Mouse (Mus musculus) erythroblast, embryonic 14.5 days (primary cell): ENCODE data around the gene Tbx21. TPM values are rescaled to one million over a fixed set of nuclear protein-coding genes. Genes with fewer than 3 reads are reported as not detected.

Experiments
- H3K27me3 ChIP-seq: 2 replicates; pipeline ENCODE4 v1.6.1; 2012; ENCODE audit warnings: inconsistent platforms; ENCODE audit not compliant: control insufficient read depth
- H3K36me3 ChIP-seq: 2 replicates; pipeline ENCODE4 v1.6.1; 2012; ENCODE audit warnings: mild to moderate bottlenecking, inconsistent platforms; ENCODE audit not compliant: control insufficient read depth
- H3K4me1 ChIP-seq: 2 replicates; pipeline ENCODE4 v1.6.1; 2012; ENCODE audit warnings: inconsistent platforms; ENCODE audit not compliant: control insufficient read depth
- H3K4me3 ChIP-seq: replicated peaks from 2 replicates; pipeline ENCODE3; 2012; ENCODE audit warnings: moderate library complexity, mild to moderate bottlenecking, inconsistent platforms
- H3K9me3 ChIP-seq: 2 replicates; pipeline ENCODE4 v1.6.1; 2012; ENCODE audit warnings: low read length, inconsistent platforms, mixed read lengths; ENCODE audit not compliant: control insufficient read depth
- GATA1 ChIP-seq: IDR thresholded peaks from 2 replicates; pipeline ENCODE4 v1.6.1; 2012; ENCODE audit warnings: low read length, inconsistent platforms, mixed read lengths
- TAL1 ChIP-seq: IDR thresholded peaks from 3 replicates; pipeline ENCODE4 v1.6.1; 2012; ENCODE audit warnings: low read length, inconsistent platforms, mixed read lengths
- polyA plus RNA-seq: library from polyadenylated mRNA; stranded (reverse); fragments of >175 nt; gene quantifications from 2 replicates; pipeline ENCODE4 v1.2.3, GENCODE M21; 2012

The Tbx21 gene
- polyA plus RNA-seq, 1 experiment = not detected

GRCm38 (mm10) chr11:97124266-97125036 is 9.3 kb upstream of the Tbx21 start:
- peaks cover 12% of the 10 kb centered on the region for H3K4me1 ChIP-seq
- no peaks in the 10 kb centered on the region for H3K9me3 ChIP-seq
- TF ChIP-seq TAL1 = no peak
- no peak for TF ChIP-seq GATA1
- H3K4me3 ChIP-seq = no peak overlapping the region
- H3K36me3 ChIP-seq = no peaks in the 10 kb centered on the region
- peaks cover 35% of the 10 kb centered on the region for H3K27me3 ChIP-seq

DNA sequence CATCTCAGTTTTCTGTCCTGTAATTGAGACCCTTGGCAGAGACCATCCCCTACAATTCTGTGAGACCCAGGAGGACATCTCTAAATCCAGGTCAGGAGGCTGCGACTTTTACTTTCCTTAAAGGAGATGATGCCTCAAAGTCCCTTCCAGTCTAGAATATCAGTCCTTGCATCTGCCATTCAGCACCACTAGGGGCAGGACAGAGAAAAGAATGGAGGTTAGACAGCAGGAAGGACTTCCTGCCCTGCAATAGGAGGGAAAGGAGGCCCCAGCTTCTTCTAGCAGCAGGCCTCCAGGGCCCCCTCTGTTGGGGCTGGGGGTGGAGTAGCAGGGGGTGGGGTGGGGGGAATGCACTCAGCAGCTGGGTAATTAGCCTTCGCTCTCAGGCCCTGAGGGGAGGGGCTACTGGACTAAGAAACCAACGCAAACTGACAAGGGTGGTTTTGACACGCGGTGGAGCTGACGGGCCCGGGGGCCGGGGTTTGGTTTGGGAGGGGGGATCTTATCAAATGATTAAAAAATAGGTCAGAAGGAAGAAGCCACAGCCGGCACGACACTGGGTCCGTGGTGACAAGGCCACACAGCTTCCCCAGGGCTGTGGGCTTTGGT is 8.3 kb upstream of the Tbx21 start:
- no peak for TF ChIP-seq GATA1

DNA sequence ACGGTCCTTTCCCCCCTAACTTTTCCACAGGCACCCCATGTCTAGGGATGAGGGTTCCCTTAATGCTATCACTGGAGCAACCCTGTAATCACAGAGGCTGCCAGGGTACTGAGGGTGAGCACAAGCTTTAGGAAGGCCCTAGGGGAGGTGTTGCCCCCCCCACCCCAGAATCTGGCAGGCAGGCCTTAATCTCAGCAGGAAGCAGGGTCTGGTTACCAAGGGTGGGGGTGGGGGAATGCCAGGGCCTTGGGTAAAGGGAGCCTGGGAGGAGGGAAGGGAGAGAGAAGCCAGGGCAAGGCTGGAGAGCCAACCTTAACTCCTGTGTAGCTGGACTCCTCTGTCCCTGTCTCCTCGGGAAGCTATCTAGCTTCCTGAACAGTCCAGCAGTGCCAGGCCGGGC is 5.5 kb upstream of the Tbx21 start:
- Histone ChIP-seq H3K9me3 (no peaks in the 10 kb centered on the region), H3K4me3 (no peak overlapping the region), H3K27me3 (peaks cover 48% of the 10 kb centered on the region), H3K4me1 (no peaks in the 10 kb centered on the region), H3K36me3 (no peaks in the 10 kb centered on the region)
- TF ChIP-seq GATA1 = no peak
- no peak for TF ChIP-seq TAL1

More for the DNA sequence above, 8.3 kb upstream of the Tbx21 start:
- Histone ChIP-seq H3K27me3 (peaks cover 38% of the 10 kb centered on the region), H3K36me3 (no peaks in the 10 kb centered on the region), H3K4me3 (no peak overlapping the region), H3K4me1 (peaks cover 12% of the 10 kb centered on the region), H3K9me3 (no peaks in the 10 kb centered on the region)

DNA sequence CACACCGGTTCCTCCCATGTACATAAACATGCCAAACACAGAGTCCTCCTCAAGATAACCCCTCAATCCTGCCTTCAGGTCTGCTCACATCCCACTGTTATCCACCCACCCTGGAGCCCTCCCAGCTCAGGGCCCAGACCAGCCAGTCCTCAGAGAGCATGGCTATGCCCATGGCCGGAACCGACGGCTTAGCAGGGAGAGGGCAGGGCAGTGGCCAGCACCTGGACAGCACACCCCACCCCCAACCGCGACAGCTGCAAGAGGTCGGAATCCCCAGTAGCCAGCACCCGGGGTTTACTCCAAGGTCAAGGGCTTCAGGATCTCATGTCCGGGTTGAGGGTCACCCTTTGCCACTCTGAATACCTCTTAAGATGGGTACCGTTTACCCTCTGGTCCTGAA is 5.1 kb upstream of the Tbx21 start:
- Histone ChIP-seq H3K36me3 (no peaks in the 10 kb centered on the region), H3K4me3 (no peak overlapping the region), H3K4me1 (no peaks in the 10 kb centered on the region), H3K27me3 (peaks cover 49% of the 10 kb centered on the region), H3K9me3 (no peaks in the 10 kb centered on the region)
- TF ChIP-seq GATA1 (no peak), TAL1 (no peak)

DNA sequence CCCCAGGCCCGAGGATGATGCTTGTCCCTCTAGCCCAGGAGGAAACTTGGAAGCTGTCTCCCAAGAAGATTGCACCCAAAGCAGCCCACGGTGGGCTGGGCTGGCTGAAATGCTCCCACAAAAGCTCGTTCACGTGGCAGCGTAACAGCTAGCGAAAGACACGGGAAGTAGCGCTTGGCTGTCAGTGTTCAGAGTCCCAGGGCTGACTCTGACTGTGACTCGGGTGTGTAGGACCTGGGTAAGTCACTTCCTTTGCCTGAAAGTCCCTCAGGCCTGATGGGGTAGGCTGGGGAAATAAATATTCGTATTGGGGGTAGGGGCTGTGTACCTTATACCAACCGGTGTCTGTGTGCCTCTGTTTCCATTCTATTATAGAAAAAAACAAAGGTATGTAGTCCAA is 666 bp upstream of the Tbx21 start:
- Histone ChIP-seq H3K9me3 (no peaks in the 10 kb centered on the region), H3K27me3 (peaks cover 73% of the 10 kb centered on the region), H3K36me3 (no peaks in the 10 kb centered on the region), H3K4me1 (no peaks in the 10 kb centered on the region), H3K4me3 (no peak overlapping the region)
- TF ChIP-seq TAL1 = no peak
- no peak for TF ChIP-seq GATA1

GRCm38 (mm10) chr11:97112519-97113125 is 2.5 kb downstream of the Tbx21 start:
- H3K27me3 ChIP-seq = peaks cover 51% of the 10 kb centered on the region
- H3K36me3 ChIP-seq = no peaks in the 10 kb centered on the region
- TF ChIP-seq GATA1 = no peak
- no peak for TF ChIP-seq TAL1
- no peaks in the 10 kb centered on the region for H3K4me1 ChIP-seq
- H3K4me3 ChIP-seq = no peak overlapping the region
- no peaks in the 10 kb centered on the region for H3K9me3 ChIP-seq

GRCm38 (mm10) chr11:97108976-97109375 is 6.2 kb downstream of the Tbx21 start:
- Histone ChIP-seq H3K36me3 (no peaks in the 10 kb centered on the region), H3K4me1 (no peaks in the 10 kb centered on the region), H3K4me3 (no peak overlapping the region), H3K27me3 (peaks cover 16% of the 10 kb centered on the region), H3K9me3 (no peaks in the 10 kb centered on the region)
- TF ChIP-seq TAL1 = no peak
- no peak for TF ChIP-seq GATA1

DNA sequence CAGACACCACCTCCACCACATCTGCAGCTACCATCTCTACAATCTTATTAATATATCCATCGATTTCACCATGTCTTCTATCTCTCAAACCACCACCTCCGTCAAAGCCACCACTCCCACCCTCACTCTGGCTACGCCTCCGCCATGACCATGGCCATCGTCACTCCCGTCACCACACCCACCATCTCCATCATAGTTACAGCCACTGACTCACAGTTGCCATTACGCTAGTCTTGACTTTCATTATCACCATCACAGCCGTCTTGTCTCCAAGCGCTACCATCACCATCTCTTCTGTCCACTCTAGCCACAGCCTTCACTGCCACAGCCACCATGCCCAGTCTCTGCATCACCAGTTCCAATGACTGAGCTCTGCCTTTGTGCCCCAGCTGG is 11.0 kb downstream of the Tbx21 start:
- TF ChIP-seq GATA1 = no peak
- TF ChIP-seq TAL1 = no peak
- no peaks in the 10 kb centered on the region for H3K4me1 ChIP-seq
- H3K9me3 ChIP-seq = no peaks in the 10 kb centered on the region
- no peaks in the 10 kb centered on the region for H3K36me3 ChIP-seq
- H3K4me3 ChIP-seq = no peak overlapping the region
- H3K27me3 ChIP-seq = peaks cover 15% of the 10 kb centered on the region
